Mouse (Mus musculus) left cerebral cortex, postnatal 14 days (tissue): ENCODE data around the gene Ppp1r12b. TPM values are rescaled to one million over a fixed set of nuclear protein-coding genes. Genes with fewer than 3 reads are reported as not detected.
A peak's percentile ranks its signal among the peaks of the same experiment; 100 is the strongest.

Source experiments
- DNase-seq, 2 experiments: peaks; one replicate each; pipeline ENCODE4 v3.0.0; 2021 to 2022; ENCODE audit warnings: low spot score in 2 of 2, mixed read lengths in 1 of 2
- intact Hi-C: fragments of 180-260 bp; cut with DNase I; formaldehyde crosslinking; loops from one replicate; pipeline ENCODE4 v1.15.1; 2025
- total RNA-seq, 2 experiments: library from RNA; stranded (reverse); gene quantifications; 2 replicates each; pipeline ENCODE4 v1.2.3; 2021

The Ppp1r12b gene
- total RNA-seq, 2 experiments from 2014 or later: 77.8 to 81.7 TPM

DNA sequence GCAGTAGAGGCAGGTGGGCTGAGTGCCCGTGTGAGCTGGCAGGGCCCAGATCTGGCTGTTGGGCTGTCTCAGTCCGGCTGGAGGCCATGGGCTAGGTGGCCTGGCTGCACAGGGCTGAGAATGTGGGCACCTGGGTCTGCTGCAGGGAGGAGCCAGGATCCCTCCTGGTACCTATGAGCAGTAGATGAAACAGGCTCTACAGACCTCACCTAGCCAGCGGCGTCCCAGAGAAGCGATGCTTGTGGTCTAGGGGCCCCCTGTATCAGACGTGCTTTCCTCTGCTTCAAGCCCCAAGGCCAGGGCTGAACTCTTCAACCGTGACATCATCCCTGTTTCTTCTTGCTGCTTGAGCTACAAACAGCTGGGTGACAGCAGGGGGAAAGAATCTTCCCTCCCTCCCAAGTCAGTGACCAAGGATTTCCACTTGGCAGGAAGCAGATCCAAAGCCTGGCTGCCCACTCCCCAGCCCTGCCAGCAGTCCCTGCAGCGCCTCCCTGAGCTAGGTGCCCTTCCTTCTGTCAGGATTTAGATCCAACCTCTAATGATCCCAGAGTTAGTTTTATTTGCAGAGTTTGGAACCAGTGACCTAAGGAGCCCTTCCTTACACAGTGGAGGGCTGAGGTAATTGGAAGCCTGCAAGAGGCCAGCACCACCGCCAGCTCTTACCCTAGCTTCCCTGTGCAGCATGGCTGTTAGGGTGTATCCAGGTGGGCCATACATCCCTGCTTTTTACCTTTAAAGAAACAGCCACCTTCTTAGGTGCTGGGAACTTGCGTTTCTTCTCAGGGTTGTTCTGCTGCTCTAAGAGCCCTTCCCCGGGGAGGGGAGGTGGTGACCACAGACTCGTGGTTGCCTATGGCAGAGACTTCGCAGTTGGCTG, 201.8 kb downstream of the Ppp1r12b start:
- intact Hi-C loops: no loop called here
- no peak for DNase-seq

DNA sequence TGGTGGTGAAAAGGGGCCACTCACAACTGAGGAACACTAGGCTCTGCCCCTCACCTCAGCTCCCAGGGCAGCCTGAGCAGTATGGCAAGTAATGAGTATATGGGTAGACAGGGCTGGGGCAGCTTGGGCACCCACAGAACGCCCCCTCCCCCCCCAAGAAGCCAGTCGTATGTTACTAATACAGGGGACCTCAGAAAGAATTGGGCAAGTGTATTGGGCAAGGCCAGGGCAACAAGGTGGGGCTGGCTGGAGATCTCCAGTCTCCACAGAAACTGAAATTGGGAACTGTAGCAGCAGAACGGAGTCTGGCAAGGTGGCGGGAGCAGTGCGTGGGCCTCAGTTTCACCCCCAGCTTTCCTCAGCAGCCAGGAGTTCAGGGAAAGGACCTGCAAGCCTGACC, 203.3 kb downstream of the Ppp1r12b start:
- DNase-seq: no peak
- intact Hi-C loops: no loop called here

DNA sequence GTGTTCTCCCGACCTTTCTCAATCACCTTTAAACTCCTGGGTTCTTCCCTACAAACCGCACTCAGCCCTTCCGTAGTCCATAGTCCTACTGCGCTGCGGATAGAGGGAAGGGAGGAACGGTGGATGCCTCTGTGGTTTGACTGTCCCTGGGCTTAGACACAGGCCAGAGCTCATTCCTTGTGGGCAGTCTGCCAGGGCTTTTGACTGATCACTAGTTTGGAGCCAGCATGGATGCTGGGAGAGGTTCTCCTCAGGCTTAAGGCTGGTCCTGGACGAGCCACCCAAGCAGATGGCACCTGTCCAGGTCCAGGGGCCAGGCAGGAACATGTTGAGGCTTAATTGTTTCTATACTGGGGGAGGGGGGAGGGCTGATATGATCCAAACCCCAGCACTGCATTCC, 205.9 kb downstream of the Ppp1r12b start:
- intact Hi-C loops: loop anchor here (5.0 to 10.0 kb wide), 2 partner anchors 75 to 102 kb away; no protein-coding TSS in a partner anchor
- DNase-seq: no peak

DNA sequence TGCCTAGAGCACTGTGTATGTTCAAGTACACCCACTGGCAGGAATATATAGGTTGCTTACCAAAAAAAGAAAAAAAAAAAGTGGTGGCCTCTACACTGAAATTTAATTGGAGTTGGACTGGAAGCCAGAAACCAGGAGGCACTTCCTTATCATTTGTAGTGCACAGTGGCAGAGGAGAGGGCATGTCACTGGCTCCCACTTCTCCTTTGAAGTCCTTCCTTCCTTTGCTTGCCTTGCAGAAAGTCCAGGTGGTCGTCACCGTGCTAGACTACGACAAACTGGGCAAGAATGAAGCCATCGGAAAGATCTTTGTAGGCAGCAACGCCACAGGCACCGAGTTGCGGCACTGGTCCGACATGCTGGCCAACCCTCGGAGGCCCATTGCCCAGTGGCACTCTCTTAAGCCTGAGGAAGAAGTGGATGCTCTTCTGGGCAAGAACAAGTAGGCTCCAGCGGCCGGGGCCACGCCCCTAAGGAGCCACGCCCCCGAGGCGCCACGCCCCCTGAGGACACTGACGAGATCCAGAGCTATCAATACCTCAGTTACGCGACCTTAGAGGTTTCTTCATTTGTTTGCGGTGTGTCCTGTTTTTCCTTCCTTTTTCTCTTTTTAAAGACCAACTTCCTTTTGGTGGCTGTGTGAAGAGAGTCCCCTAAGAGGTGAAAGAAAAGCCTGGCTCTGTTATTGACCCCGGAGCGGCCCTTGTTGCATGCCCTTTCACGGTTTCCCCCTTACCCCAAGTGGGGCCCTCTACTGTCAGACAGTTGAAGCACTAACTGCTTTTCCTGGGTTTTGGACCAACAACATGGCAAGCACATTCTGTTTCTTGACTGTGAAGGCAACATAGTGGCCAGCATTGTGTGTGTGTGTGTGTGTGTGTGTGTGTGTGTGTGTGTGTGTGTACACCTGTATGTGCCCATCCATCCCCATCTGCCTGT, 208.2 kb downstream of the Ppp1r12b start:
- DNase-seq: no peak
- intact Hi-C loops: loop anchor here (5.0 to 10.0 kb wide), 2 partner anchors 77 to 105 kb away; no protein-coding TSS in a partner anchor

DNA sequence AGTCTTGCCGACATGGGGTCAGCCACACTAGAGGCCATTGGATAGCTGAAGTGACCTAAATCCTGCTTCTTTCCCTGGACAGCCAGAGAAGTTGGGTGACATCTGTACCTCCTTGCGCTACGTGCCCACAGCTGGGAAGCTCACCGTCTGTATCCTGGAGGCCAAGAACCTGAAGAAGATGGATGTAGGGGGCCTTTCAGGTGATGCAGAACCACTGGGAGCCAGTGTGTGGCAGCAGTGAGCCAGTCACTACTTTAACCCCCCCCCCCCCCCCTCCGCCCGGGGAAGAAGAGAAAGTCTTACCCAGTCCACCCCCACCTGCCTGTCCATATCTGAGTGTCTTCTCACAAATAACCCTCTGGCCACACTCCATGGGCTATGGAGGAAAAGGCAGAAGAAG, 210.1 kb downstream of the Ppp1r12b start:
- intact Hi-C loops: loop anchor here (5.0 to 10.0 kb wide), 2 partner anchors 79 to 107 kb away; no protein-coding TSS in a partner anchor
- no peak for DNase-seq

DNA sequence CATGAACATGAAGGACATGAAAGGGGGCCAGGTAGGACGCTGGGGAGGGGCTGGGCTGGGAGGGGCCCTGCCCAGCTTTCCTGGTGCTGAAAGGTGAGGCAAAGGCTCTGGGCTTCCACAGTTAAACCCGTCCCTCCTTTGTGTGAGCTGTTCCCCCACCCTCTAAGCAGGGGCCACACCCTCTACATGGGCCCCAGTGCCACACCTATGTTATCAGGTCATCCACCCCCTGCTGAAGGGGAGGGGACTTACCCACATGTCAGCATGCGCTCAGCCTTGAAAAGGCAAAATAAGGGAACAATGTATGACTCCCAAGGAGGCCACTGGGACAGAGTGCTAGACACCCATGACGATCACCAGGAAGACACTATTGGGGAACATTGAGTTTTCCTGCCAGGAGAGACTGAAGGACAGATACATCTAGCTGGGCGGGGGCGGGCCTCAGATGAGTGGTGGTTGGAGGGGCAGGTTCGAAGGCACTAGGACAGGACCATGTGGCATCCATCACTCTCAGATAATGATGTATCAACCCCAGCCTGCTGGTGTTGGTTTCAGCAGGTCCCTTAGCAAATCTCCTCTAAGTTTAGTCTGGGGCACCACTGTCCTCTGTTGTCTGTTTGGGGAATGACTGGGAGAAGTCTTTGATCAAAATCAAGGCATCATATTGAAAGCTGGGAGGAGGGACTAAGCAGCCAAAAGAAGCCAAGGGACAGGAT, 213.6 kb downstream of the Ppp1r12b start:
- intact Hi-C loops: loop anchor here (10.0 kb wide), 1 partner anchor 83 kb away; no protein-coding TSS in a partner anchor
- DNase-seq: no peak

- DNase-seq: peak; percentile 39 to 42
- intact Hi-C loops: loop anchor here (10.0 kb wide), 1 partner anchor 83 kb away; no protein-coding TSS in a partner anchor
Measured at GRCm38 (mm10) chr1:134741433-134741832, 214.3 kb downstream of the Ppp1r12b start.

DNA sequence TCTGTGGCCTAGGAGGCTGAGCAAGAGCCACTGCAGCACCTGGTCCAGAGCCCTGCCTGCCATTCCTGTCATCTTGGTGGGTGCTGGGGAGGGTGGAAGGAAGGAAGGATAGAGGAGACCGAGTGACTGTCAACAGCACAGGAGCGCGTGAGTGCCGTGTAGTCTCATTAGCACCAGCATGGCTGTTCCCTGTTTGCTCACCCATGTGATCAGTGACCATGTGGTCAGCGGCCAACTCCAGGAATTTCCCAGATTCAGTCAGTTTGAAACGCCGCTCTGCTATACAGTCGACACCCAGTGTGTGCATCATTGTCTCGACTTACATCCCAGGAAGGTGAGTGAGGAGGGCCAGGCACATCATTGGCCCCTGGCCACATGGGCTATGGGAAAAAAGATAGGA, 218.3 kb downstream of the Ppp1r12b start:
- DNase-seq: no peak

GRCm38 (mm10) chr1:134733659-134734058, 222.1 kb downstream of the Ppp1r12b start:
- intact Hi-C loops: no loop called here
- DNase-seq: no peak

More for the DNA sequence above, 218.3 kb downstream of the Ppp1r12b start:
- intact Hi-C loops: no loop called here

DNA sequence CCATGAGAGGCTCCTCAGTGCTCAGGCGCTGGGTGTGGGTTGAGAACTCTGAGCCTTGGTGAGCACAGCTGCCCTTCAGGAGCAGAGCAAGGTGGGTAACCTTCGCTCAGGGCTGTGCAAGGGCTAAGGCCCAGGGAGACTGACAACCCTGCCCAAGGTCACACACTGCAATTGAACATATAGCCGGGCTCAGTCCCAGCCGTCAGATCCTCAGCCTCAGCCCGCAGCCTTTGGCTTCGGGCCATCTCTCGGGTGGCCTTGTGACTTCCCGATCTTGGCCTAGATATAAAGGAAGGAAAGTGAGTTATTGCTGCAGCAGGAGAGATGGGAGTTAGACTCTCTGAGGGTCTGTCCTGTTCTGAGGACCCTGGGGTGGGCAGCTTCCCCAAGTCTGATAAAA, 228.5 kb downstream of the Ppp1r12b start:
- no peak for DNase-seq
- intact Hi-C loops: no loop called here

- no peak for DNase-seq
- intact Hi-C loops: no loop called here
Measured at GRCm38 (mm10) chr1:134726480-134726879, 229.3 kb downstream of the Ppp1r12b start.

- peak; percentile 40 to 49 for DNase-seq
- intact Hi-C loops: no loop called here
Measured at GRCm38 (mm10) chr1:134725276-134725675, 230.5 kb downstream of the Ppp1r12b start.

- intact Hi-C loops: no loop called here
Measured at GRCm38 (mm10) chr1:134722891-134723290, 232.9 kb downstream of the Ppp1r12b start.

DNA sequence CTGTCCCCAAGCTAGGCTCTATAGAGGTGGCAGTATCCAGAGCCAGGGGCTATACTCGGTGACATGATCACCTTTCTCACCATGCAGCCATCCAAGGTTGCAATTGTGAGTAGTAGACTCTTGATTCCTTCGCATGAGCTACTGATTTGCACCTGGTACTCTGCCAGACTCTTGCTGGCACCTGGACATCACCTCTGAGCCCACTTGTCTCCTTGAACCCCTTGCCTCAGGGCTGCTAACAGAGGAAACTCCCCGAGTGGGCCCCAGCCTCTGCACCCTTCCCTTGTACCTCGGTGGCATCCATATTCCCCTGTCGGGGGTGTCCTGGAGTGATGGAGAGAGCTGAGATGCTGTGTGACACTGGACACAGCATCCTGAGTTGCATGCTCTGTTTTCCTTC, 234.3 kb downstream of the Ppp1r12b start:
- intact Hi-C loops: no loop called here
- DNase-seq: no peak

More at GRCm38 (mm10) chr1:134722891-134723290, 232.9 kb downstream of the Ppp1r12b start:
- DNase-seq: no peak

DNA sequence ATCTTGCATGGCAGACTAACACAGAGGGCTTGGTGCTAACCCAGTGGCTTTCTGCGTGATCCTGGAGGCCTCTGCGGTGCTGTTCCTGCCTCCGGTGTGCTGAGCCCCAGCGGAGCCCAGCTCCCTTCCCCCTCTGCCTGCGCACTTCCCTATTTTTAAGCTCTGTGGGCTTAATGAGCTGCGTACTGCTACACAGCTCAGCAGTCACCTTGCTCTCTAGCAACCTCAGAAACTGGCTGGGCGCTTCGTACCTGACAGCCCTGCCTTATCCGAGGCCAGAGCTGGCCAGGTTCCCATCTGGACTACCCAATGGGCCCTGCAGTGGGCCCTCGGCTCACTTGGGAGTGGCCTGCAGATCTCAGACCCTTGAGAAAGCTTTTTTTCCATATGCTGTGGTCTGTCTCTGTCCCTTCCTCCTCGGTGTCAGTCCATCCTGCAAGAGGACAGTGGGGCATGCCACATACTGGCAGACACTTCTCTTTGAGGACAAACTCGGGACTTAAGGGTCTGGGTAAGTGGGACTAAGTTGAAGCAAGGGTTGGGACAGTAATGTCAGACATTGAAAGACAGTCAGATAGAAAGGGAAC, 235.9 kb downstream of the Ppp1r12b start:
- intact Hi-C loops: no loop called here
- peak in 1 of 2 experiments; percentile 49 for DNase-seq

DNA sequence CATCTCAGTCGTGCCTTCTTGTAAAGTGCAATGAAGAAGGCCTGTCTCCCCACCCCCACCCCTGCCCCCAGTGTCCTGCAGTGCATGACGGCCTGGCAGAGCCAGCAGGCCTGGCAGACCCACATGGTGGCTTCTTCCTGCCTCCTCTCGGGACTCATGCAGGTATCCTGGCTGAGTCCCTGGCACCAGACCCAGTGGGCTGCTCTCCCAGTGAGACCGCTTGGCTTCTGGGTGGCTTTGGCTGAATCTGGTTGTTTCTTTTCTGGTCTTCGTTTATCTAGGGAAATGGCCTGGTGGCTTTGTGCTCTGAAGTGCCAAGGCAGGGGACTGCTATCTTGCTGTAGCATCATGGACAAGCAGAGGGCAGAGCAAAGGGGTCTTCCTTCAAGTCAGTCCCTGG, 240.7 kb downstream of the Ppp1r12b start:
- no peak for DNase-seq
- intact Hi-C loops: no loop called here

DNA sequence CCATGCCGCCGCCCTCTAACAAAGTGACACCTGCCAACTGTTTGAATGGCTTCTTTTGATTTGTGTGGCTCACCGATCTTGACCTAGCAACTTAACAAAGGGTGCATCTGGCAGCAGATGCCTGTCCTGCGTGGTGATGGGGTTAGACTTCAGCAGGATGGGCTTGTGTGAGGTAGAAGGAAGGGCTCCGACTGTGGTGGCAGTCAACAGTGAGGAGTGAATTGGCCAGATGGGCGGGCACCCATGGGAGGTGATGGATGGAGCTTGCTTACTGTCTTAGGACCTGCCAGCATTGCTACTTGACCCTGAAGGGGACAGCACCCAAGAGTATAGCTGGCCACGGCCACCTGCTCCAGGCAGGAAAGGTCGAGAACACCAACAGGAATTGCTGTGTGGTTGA, 241.6 kb downstream of the Ppp1r12b start:
- intact Hi-C loops: no loop called here
- no peak for DNase-seq

DNA sequence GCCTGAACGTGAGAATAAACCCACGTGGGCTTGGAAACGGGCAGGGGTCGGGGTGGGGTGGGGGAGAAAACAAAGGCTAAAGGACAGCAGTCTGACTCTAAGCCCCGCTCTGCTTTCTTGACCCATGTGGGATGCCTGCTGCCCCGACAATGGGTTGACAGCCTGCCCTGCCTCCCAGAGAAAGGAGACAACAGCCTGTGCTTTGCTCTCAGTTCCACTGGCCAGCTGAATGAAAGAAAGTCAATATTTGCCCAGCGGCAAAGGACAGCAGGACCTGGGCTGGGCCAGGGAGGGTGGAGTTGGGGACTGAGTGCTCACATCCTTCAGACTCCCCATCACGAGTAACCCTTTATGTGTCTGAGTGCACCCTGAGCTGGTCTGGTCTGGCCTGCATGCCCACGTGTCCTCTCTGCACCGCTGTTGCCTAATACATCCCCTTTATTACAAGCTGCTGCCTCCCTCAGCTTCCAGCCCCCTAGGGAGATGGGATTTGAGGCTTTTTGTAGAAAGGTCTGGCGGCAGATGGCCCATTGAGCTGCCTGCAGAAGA, 242.2 kb downstream of the Ppp1r12b start:
- DNase-seq: no peak
- intact Hi-C loops: no loop called here
